Mouse (Mus musculus): ENCODE data around the gene Adamtsl1. TPM values are rescaled to one million over a fixed set of nuclear protein-coding genes. Genes with fewer than 3 reads are reported as not detected.

Gene Adamtsl1
- polyA plus RNA-seq, 1 experiment from 2014 or later: 0.38 TPM

DNA sequence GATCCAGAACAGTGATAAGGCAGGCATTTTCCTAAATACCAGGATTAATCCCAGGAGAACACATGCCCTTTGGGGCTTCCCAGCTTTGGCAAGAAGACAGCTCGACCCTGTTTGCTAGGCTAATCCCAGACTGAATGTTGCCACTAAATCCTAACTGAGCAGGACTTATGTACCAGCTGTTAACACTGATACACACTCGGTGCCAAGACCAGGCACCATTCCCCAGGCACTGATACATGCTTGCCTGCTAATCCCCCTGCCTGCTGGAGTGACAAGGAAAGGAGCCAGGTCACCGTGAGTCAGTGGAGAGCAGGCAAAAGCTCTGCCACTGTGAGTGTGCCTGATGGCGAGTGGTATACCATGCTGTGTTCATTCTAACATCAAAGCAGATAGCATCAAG is 505.6 kb downstream of the Adamtsl1 start:
- WGBS (ENCODE audit: insufficient replicate concordance): 58% methylated on average over 4 of the region's 4 CpGs
- Histone ChIP-seq H3K4me3 (ENCODE audit: low read depth, low read length) (no peak overlapping the region), H3K9me3 (ENCODE audit: low read length) (no peaks in the 10 kb centered on the region), H3K36me3 (replicated peaks; ENCODE audit: insufficient read depth, low read length) (no peaks in the 10 kb centered on the region), H3K27me3 (ENCODE audit: insufficient read depth, low read length) (no peaks in the 10 kb centered on the region), H3K9ac (replicated peaks) (no peak overlapping the region), H3K4me1 (ENCODE audit: insufficient read depth) (no peaks in the 10 kb centered on the region), H3K4me2 (ENCODE audit: low read depth, low read length) (no peak overlapping the region), H3K27ac (ENCODE audit: low read depth) (no peak overlapping the region)
- ATAC-seq (no peak), DNase-seq (no peak)
- TF ChIP-seq EP300 (IDR thresholded peaks at IDR 0.05; ENCODE audit: low read depth): no peak
- no peak for TF ChIP-seq CTCF (IDR thresholded peaks at IDR 0.05; ENCODE audit: low read depth)

DNA sequence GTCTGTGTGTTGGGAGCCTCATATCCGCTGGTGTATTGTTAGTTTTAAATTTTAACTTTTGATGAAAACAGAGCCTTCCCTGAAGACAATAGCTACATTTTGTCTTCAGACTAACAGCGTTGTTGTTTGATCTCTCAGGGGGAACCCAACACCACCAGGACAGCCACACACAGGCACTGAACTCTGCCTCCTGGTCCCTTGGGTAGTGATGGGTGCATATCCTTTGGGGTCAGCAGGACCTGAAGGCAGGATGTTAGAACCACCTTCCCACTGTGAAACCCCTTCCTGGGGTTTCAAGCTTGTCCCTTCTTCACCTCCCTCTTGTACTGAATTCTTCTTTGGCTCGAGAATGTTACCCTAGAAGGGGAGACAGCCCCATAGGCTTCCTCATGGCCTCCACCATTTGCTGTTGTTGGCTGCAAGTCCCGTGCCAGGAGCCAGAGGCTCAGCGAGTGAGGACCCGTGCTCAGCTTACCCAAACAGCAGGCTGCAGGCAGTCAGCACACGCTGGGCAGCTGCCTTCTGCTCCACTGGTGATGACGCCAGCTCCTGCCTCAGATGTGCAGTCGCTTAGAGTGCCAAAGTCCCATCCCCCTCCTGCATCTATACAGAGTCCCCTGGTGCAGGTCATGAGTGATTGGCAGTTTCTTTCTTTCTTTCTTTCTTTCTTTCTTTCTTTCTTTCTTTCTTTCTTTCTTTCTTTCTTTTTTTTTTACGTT is 506.6 kb downstream of the Adamtsl1 start:
- H3K9me3 ChIP-seq (ENCODE audit: low read length): no peaks in the 10 kb centered on the region
- ATAC-seq (no peak), DNase-seq (no peak)
- H3K9ac ChIP-seq (replicated peaks): no peak overlapping the region
- H3K4me2 ChIP-seq (ENCODE audit: low read depth, low read length): no peak overlapping the region
- H3K36me3 ChIP-seq (replicated peaks; ENCODE audit: insufficient read depth, low read length): no peaks in the 10 kb centered on the region
- H3K27ac ChIP-seq (ENCODE audit: low read depth): no peak overlapping the region
- no peak for TF ChIP-seq EP300 (IDR thresholded peaks at IDR 0.05; ENCODE audit: low read depth)
- TF ChIP-seq CTCF (IDR thresholded peaks at IDR 0.05; ENCODE audit: low read depth): no peak
- 71% methylated on average over 10 of the region's 10 CpGs for WGBS (ENCODE audit: insufficient replicate concordance)
- H3K4me1 ChIP-seq (ENCODE audit: insufficient read depth): no peaks in the 10 kb centered on the region
- no peaks in the 10 kb centered on the region for H3K27me3 ChIP-seq (ENCODE audit: insufficient read depth, low read length)
- H3K4me3 ChIP-seq (ENCODE audit: low read depth, low read length): no peak overlapping the region

DNA sequence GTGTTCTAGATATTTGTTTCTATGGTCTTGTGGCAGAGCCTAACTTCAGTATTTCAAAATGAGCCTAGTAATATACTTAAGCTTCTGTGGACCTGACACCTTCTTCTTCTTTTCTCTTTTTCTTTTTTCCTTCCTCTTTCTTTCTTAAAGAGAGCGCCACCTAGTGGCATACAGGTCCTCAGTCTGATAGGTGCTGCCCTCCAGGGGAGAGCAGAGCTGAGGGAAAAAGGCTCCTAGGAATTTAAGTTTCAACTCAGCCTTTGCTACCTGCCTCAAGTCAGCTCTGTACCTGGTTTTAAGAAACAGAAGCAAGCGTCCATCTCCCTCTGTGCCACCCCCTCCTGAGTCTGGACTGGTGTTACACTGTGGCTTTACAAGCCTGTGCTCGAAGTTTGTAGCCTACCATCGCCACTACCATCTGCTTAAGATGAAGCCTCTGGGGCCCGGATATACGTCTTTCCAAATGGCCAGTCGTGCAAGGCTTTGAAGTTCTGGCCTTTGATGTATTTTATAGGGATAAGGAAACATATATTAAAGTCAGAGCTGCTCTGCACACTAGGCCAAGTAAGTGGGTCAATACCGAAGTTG is 510.7 kb downstream of the Adamtsl1 start:
- H3K27ac ChIP-seq (ENCODE audit: low read depth): no peak overlapping the region
- H3K4me1 ChIP-seq (ENCODE audit: insufficient read depth): no peaks in the 10 kb centered on the region
- no peaks in the 10 kb centered on the region for H3K36me3 ChIP-seq (replicated peaks; ENCODE audit: insufficient read depth, low read length)
- no peak overlapping the region for H3K4me3 ChIP-seq (ENCODE audit: low read depth, low read length)
- no peak for ATAC-seq
- H3K9ac ChIP-seq (replicated peaks): no peak overlapping the region
- DNase-seq: peak; percentile 20
- 55% methylated on average over 8 of the region's 8 CpGs for WGBS (ENCODE audit: insufficient replicate concordance)
- no peak overlapping the region for H3K4me2 ChIP-seq (ENCODE audit: low read depth, low read length)
- TF ChIP-seq EP300 (IDR thresholded peaks at IDR 0.05; ENCODE audit: low read depth): no peak
- peak; percentile 75 for TF ChIP-seq CTCF (IDR thresholded peaks at IDR 0.05; ENCODE audit: low read depth)
- H3K27me3 ChIP-seq (ENCODE audit: insufficient read depth, low read length): no peaks in the 10 kb centered on the region
- no peaks in the 10 kb centered on the region for H3K9me3 ChIP-seq (ENCODE audit: low read length)

DNA sequence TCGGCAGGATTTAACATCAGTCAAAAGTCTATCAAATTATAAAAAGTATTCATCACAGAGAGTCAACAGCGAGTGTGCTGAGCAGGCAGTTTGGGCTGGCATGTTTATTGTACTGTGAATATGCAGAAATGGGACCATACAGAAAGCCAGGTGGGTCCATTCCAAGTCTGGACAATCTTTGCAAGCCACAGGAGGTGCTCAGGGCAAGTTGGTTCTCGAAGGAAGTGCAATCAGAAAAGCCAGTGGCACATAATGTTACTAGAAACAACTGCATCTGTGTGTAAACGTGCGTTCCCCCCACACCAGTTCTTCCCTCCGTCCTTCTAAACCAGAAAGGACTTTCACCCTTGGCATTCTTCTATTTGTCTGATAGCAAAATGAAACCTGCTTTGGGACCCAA is 515.5 kb downstream of the Adamtsl1 start:
- Histone ChIP-seq H3K4me3 (ENCODE audit: low read depth, low read length) (no peak overlapping the region), H3K4me2 (ENCODE audit: low read depth, low read length) (no peak overlapping the region), H3K27me3 (ENCODE audit: insufficient read depth, low read length) (no peaks in the 10 kb centered on the region), H3K4me1 (ENCODE audit: insufficient read depth) (0 out of 2 replicates have a peak, but pooled peaks cover 3% of the 10 kb centered on the region), H3K36me3 (replicated peaks; ENCODE audit: insufficient read depth, low read length) (no peaks in the 10 kb centered on the region), H3K9ac (replicated peaks) (no peak overlapping the region), H3K9me3 (ENCODE audit: low read length) (no peaks in the 10 kb centered on the region), H3K27ac (ENCODE audit: low read depth) (no peak overlapping the region)
- TF ChIP-seq CTCF (IDR thresholded peaks at IDR 0.05; ENCODE audit: low read depth): no peak
- TF ChIP-seq EP300 (IDR thresholded peaks at IDR 0.05; ENCODE audit: low read depth): no peak
- 75% methylated on average over 6 of the region's 6 CpGs for WGBS (ENCODE audit: insufficient replicate concordance)
- no peak for DNase-seq
- no peak for ATAC-seq

DNA sequence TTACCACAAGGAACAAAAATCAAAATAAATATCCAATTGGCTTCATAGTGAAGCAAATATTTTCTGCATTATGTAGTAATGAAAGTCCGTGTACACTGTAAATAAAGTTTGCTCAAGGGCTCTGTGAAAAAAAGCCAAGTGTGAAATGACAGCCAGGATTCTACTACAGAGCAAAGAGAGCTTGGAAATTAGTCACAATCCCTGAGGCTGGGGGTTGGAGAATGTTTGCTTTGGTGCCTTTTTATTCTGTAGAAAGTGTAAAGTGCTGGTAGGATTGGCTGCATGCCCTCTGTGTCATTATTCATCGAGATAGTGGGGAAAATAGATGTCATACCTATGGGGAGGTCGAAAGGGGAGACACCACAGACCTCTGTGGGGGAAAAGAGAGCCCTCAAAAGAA is 516.2 kb downstream of the Adamtsl1 start:
- 41% methylated on average over 3 of the region's 3 CpGs for whole genome bisulfite sequencing (ENCODE audit: insufficient replicate concordance)
- no peak overlapping the region for H3K9ac ChIP-seq (replicated peaks)
- no peak for DNase-seq

DNA sequence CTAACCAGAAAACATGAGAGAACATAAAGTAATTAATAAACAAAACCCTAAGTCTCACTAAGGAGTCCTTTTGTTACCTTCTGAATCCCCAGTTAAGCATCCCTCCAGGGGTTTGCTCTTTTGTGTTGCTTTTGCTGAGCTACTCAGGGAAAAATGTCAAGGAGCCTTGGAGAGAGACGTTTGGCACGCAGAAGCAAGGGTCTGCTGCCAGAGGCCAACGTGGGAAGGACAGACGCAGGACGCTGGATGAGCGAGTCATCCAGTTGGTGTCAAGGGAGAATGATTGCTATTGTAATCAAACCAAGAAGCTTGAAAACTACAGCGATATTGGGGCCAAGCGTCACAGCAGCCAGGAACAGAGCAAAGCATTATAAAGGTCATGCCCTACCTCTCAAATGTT is 517.1 kb downstream of the Adamtsl1 start:
- WGBS (ENCODE audit: insufficient replicate concordance): 61% methylated on average over 8 of the region's 8 CpGs

More for the DNA sequence above, 516.2 kb downstream of the Adamtsl1 start:
- Histone ChIP-seq H3K4me2 (ENCODE audit: low read depth, low read length) (no peak overlapping the region), H3K4me1 (ENCODE audit: insufficient read depth) (0 out of 2 replicates have a peak, but pooled peaks cover 3% of the 10 kb centered on the region), H3K27ac (ENCODE audit: low read depth) (no peak overlapping the region), H3K4me3 (ENCODE audit: low read depth, low read length) (no peak overlapping the region), H3K27me3 (ENCODE audit: insufficient read depth, low read length) (no peaks in the 10 kb centered on the region), H3K36me3 (replicated peaks; ENCODE audit: insufficient read depth, low read length) (no peaks in the 10 kb centered on the region), H3K9me3 (ENCODE audit: low read length) (no peaks in the 10 kb centered on the region)
- no peak for TF ChIP-seq CTCF (IDR thresholded peaks at IDR 0.05; ENCODE audit: low read depth)
- TF ChIP-seq EP300 (IDR thresholded peaks at IDR 0.05; ENCODE audit: low read depth): no peak
- ATAC-seq: no peak

More for the DNA sequence above, 517.1 kb downstream of the Adamtsl1 start:
- ATAC-seq: no peak
- Histone ChIP-seq H3K27me3 (ENCODE audit: insufficient read depth, low read length) (no peaks in the 10 kb centered on the region), H3K9ac (replicated peaks) (no peak overlapping the region), H3K4me3 (ENCODE audit: low read depth, low read length) (no peak overlapping the region), H3K27ac (ENCODE audit: low read depth) (no peak overlapping the region), H3K9me3 (ENCODE audit: low read length) (no peaks in the 10 kb centered on the region), H3K4me1 (ENCODE audit: insufficient read depth) (0 out of 2 replicates have a peak, but pooled peaks cover 3% of the 10 kb centered on the region), H3K4me2 (ENCODE audit: low read depth, low read length) (no peak overlapping the region), H3K36me3 (replicated peaks; ENCODE audit: insufficient read depth, low read length) (no peaks in the 10 kb centered on the region)
- no peak for DNase-seq
- no peak for TF ChIP-seq EP300 (IDR thresholded peaks at IDR 0.05; ENCODE audit: low read depth)
- TF ChIP-seq CTCF (IDR thresholded peaks at IDR 0.05; ENCODE audit: low read depth): no peak

Data from liver, postnatal 0 days (tissue).